ENCODE assay signal across 9 mouse cellular contexts in genomic region chr17:17345374-17346183, GRCm38 (mm10). TPM values are rescaled to one million over a fixed set of nuclear protein-coding genes. Genes with fewer than 3 reads are reported as not detected.
A peak's percentile ranks its signal among the peaks of the same experiment; 100 is the strongest.
DNase-seq lines count a peak whose midpoint lies in the region; ATAC-seq and TF ChIP-seq lines count a peak whose summit lies in the region.
"Not testable (repeated sequence)": the region's sequence is repeated elsewhere in the genome, so short reads cannot be mapped to it uniquely, and the experiment has no call there.
"Had no signal": no experiment of that assay in that cellular context is flagged by ENCODE, and none has a peak within 500 bp of the region (broad histone marks: within the 10 kb centered on the region; RNA-seq: fewer than 3 reads in every experiment).

No protein-coding gene starts in this region.

- TF ChIP-seq CTCF in hindbrain, postnatal 0 days (IDR thresholded peaks at IDR 0.05; ENCODE audit: low read depth): 0 out of 2 replicates have a peak, but pooled peaks have one; percentile 9
- not testable (repeated sequence) for TF ChIP-seq CTCF in lung, postnatal 0 days (IDR thresholded peaks at IDR 0.05)

- not testable (repeated sequence) for H3K9ac ChIP-seq in heart, embryonic 11.5 days (ENCODE audit: low read depth, low read length); hindbrain, postnatal 0 days (replicated peaks; ENCODE audit: low read length); lung, postnatal 0 days (replicated peaks; ENCODE audit: low read depth); stomach, embryonic 16.5 days (ENCODE audit: low read length)
- 0 out of 2 replicates have a peak overlapping the region, but pooled peaks have one; percentile 8 for H3K9ac ChIP-seq in limb, embryonic 12.5 days (replicated peaks)

- H3K4me1 ChIP-seq in heart, embryonic 11.5 days (ENCODE audit: control insufficient read depth, insufficient read depth, low read length); hindbrain, postnatal 0 days (ENCODE audit: insufficient read depth, low read length); limb, embryonic 12.5 days (replicated peaks); lung, postnatal 0 days (ENCODE audit: insufficient read depth, low read depth, low read length); stomach, embryonic 16.5 days (ENCODE audit: control insufficient read depth, insufficient read depth, low read length): not testable (repeated sequence)

- H3K36me3 ChIP-seq in heart, embryonic 11.5 days (ENCODE audit: control insufficient read depth, insufficient read depth, low read length); hindbrain, postnatal 0 days (ENCODE audit: insufficient read depth, low read length); limb, embryonic 12.5 days; lung, postnatal 0 days (ENCODE audit: insufficient read depth, low read length); stomach, embryonic 16.5 days (ENCODE audit: control insufficient read depth, insufficient read depth, low read length): not testable (repeated sequence)

- not testable (repeated sequence) for H3K27me3 ChIP-seq in heart, embryonic 11.5 days (ENCODE audit: control insufficient read depth, insufficient read depth, low read length); hindbrain, postnatal 0 days (ENCODE audit: insufficient read depth, low read length); limb, embryonic 12.5 days; lung, postnatal 0 days (replicated peaks; ENCODE audit: insufficient read depth, low read length); stomach, embryonic 16.5 days (ENCODE audit: control insufficient read depth, insufficient read depth, low read length)

- ATAC-seq in cerebellum, adult (ENCODE audit: insufficient number of reproducible peaks, low FRiP score, low TSS enrichment): peak; percentile 52; the same call in 1 of the 2 replicates
- ATAC-seq in erythroblast, adult 5-6 weeks (replicated peaks; ENCODE audit: low FRiP score, poor library complexity, severe bottlenecking): peak; percentile 81
- ATAC-seq in heart, embryonic 11.5 days (replicated peaks; ENCODE audit: insufficient number of reproducible peaks, low FRiP score, low TSS enrichment): peak; percentile 57; the same call in 1 of the 2 replicates
- peak; percentile 79 for ATAC-seq in hindbrain, postnatal 0 days
- ATAC-seq in limb, embryonic 12.5 days (ENCODE audit: insufficient number of reproducible peaks, insufficient read depth, low FRiP score, low TSS enrichment, low read depth): peak; percentile 68
- peak; percentile 19; the same call in 1 of the 2 replicates for ATAC-seq in lung, postnatal 0 days
- peak; percentile 47; the same call in 1 of the 2 replicates for ATAC-seq in stomach, embryonic 16.5 days (ENCODE audit: insufficient read depth, low FRiP score)

- WGBS in heart, embryonic 11.5 days (ENCODE audit: insufficient replicate concordance): 3% methylated on average over 33 of the region's 40 CpGs
- WGBS in hindbrain, postnatal 0 days: 3% methylated on average over 28 of the region's 40 CpGs
- WGBS in limb, embryonic 12.5 days: 5% methylated on average over 36 of the region's 40 CpGs
- WGBS in lung, postnatal 0 days: 6% methylated on average over 24 of the region's 40 CpGs
- WGBS in stomach, embryonic 16.5 days: 2% methylated on average over 33 of the region's 40 CpGs

- peak overlapping the region; percentile 36 for H3K4me3 ChIP-seq in heart, embryonic 11.5 days (ENCODE audit: low read depth, low read length)
- H3K4me3 ChIP-seq in hindbrain, postnatal 0 days (ENCODE audit: low read length): peak overlapping the region; percentile 24
- H3K4me3 ChIP-seq in limb, embryonic 12.5 days (replicated peaks): peak overlapping the region; percentile 32
- H3K4me3 ChIP-seq in lung, postnatal 0 days (ENCODE audit: low read depth, low read length): not testable (repeated sequence)
- H3K4me3 ChIP-seq in stomach, embryonic 16.5 days (replicated peaks; ENCODE audit: low read length): peak overlapping the region; percentile 31

- DNase-seq in hindbrain, postnatal 0 days (ENCODE audit: low spot score); lung, postnatal 0 days (ENCODE audit: low spot score): not testable (repeated sequence)
- peak; percentile 20 for DNase-seq in neural tube, embryonic 10.5 days (ENCODE audit: extremely low spot score, low spot score)

- not testable (repeated sequence) for H3K27ac ChIP-seq in heart, embryonic 11.5 days (ENCODE audit: low read depth, low read length); hindbrain, postnatal 0 days; limb, embryonic 12.5 days; lung, postnatal 0 days (ENCODE audit: low read length); stomach, embryonic 16.5 days (ENCODE audit: low read length)

- H3K9me3 ChIP-seq in heart, embryonic 11.5 days (replicated peaks; ENCODE audit: control insufficient read depth, low read length); hindbrain, postnatal 0 days (ENCODE audit: low read length); limb, embryonic 12.5 days; lung, postnatal 0 days (ENCODE audit: low read length); stomach, embryonic 16.5 days (replicated peaks; ENCODE audit: control insufficient read depth, low read length): not testable (repeated sequence)

- TF ChIP-seq EP300 in lung, postnatal 0 days (IDR thresholded peaks at IDR 0.05): not testable (repeated sequence)

- peak overlapping the region; percentile 58 for H3K4me2 ChIP-seq in heart, embryonic 11.5 days
- peak overlapping the region; percentile 50 for H3K4me2 ChIP-seq in hindbrain, postnatal 0 days (ENCODE audit: low read depth, low read length)
- H3K4me2 ChIP-seq in limb, embryonic 12.5 days: peak overlapping the region; percentile 54
- peak overlapping the region; percentile 38 for H3K4me2 ChIP-seq in lung, postnatal 0 days (replicated peaks; ENCODE audit: low read depth, low read length)
- H3K4me2 ChIP-seq in stomach, embryonic 16.5 days (ENCODE audit: low read depth, low read length): peak overlapping the region; percentile 51

RNA-seq across cellular contexts. Expression of gene Riok2, which starts 28.5 kb away (rescaled TPM):
- 8.3 and 8.8 TPM in 2 replicates for total RNA-seq in erythroblast, adult 5-6 weeks (2015; ENCODE audit: low replicate concordance)
- 4.3 and 10.8 TPM in 2 replicates for total RNA-seq in erythroblast, adult 5-6 weeks (2017; ENCODE audit: low replicate concordance)
- polyA plus RNA-seq in heart, embryonic 11.5 days (2014; fragmentation: Nextera tagmentation; extraction: Ambion mirVana): 24.1 and 25.3 TPM in 2 replicates
- 19.0 and 36.7 TPM in 2 replicates for total RNA-seq in hindbrain, postnatal 0 days (2014; rRNA removed)
- 15.0 and 19.2 TPM in 2 replicates for polyA plus RNA-seq in hindbrain, postnatal 0 days (2015; fragmentation: Nextera tagmentation; extraction: Ambion mirVana)
- 34.2 TPM in 2 replicates for polyA plus RNA-seq in limb, embryonic 12.5 days (2016; fragmentation: Nextera tagmentation; extraction: Ambion mirVana)
- 11.2 and 12.4 TPM in 2 replicates for polyA plus RNA-seq in lung, postnatal 0 days (2015; fragmentation: Nextera tagmentation; extraction: Ambion mirVana)
- 21.8 and 24.9 TPM in 2 replicates for polyA plus RNA-seq in stomach, embryonic 16.5 days (2015; fragmentation: Nextera tagmentation; extraction: Ambion mirVana)

RNA-seq across cellular contexts. Expression of gene Lix1, which starts 56.9 kb away (rescaled TPM):
- 0.42 TPM in 1 of 2 replicates, not detected in the other for total RNA-seq in erythroblast, adult 5-6 weeks (2015; ENCODE audit: low replicate concordance)
- total RNA-seq in erythroblast, adult 5-6 weeks (2017; ENCODE audit: low replicate concordance): not detected in 2 replicates
- 5.3 and 6.1 TPM in 2 replicates for polyA plus RNA-seq in heart, embryonic 11.5 days (2014; fragmentation: Nextera tagmentation; extraction: Ambion mirVana)
- total RNA-seq in hindbrain, postnatal 0 days (2014; rRNA removed): 9.9 and 11.2 TPM in 2 replicates
- 11.9 and 13.5 TPM in 2 replicates for polyA plus RNA-seq in hindbrain, postnatal 0 days (2015; fragmentation: Nextera tagmentation; extraction: Ambion mirVana)
- polyA plus RNA-seq in limb, embryonic 12.5 days (2016; fragmentation: Nextera tagmentation; extraction: Ambion mirVana): 35.1 and 38.9 TPM in 2 replicates
- polyA plus RNA-seq in lung, postnatal 0 days (2015; fragmentation: Nextera tagmentation; extraction: Ambion mirVana): 1.2 and 1.6 TPM in 2 replicates
- 4.9 and 5.9 TPM in 2 replicates for polyA plus RNA-seq in stomach, embryonic 16.5 days (2015; fragmentation: Nextera tagmentation; extraction: Ambion mirVana)
- polyA plus RNA-seq: G1E had no signal

Comparison
In these comparisons a context has a peak if more than half of its experiments do, and no peak if none do; other contexts are left out.
1. ATAC-seq: peak in every context shown above with its lines; median percentile 81 in erythroblast, adult 5-6 weeks; 79 in hindbrain, postnatal 0 days; 68 in limb, embryonic 12.5 days; 57 in heart, embryonic 11.5 days; 52 in cerebellum, adult; 47 in stomach, embryonic 16.5 days; 19 in lung, postnatal 0 days.